Mouse (Mus musculus): ENCODE results near the gene Slc37a4. TPM values are rescaled to one million over a fixed set of nuclear protein-coding genes. Genes with fewer than 3 reads are reported as not detected.

Slc37a4 gene
- 40.0 and 85.7 TPM in 2 replicates for polyA plus RNA-seq (2012; rRNA removed; ENCODE audit: low replicate concordance)

GRCm38 (mm10) chr9:44396684-44397411 lies at the start of gene Slc37a4:
Gene Slc37a4 (plus strand): TSS chr9:44396852.

DNA sequence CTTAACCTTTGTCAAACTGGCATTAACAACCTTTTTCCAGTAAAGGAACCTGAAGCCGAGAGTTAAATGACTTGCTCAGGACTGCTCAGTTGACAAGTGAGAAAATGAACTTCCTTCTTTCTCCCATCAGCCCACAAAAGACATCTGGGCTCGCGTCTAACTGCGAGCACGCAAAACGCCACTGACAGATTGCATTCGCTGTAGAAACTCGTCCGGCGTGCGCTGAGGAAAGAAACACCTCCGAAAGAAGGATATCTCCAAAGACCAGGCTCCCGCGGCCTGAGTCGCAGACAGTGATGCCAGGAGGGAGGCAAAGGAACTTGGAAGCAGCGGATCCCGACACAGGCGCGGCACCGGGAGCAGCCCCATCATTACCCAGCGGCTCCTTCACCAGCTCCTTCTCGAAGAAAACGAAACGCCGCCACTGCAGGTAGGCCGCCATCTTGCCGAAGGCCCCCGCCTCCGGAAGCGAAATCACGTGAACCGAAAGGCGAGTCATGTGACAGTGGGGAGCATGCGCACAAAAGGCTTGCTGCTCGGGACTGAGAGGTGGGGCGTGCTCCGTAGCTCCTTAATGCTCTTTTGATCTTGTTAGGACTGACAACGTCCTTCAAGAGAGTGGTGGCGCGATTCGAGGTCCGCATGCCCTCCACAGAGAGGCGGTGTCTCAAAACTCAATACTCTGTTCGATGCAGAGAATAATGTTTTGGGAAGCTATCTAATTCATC lies 35.3 kb upstream of the Slc37a4 start, which contains the start of gene Vps11:
Gene Vps11, minus strand, starts transcription at position 481 of the 728 bp plus-strand sequence.

GRCm38 (mm10) chr9:44379054-44379834 lies 17.4 kb upstream of the Slc37a4 start, which contains the start of gene Hyou1:
Gene Hyou1 (plus strand): TSS chr9:44379490.

DNA sequence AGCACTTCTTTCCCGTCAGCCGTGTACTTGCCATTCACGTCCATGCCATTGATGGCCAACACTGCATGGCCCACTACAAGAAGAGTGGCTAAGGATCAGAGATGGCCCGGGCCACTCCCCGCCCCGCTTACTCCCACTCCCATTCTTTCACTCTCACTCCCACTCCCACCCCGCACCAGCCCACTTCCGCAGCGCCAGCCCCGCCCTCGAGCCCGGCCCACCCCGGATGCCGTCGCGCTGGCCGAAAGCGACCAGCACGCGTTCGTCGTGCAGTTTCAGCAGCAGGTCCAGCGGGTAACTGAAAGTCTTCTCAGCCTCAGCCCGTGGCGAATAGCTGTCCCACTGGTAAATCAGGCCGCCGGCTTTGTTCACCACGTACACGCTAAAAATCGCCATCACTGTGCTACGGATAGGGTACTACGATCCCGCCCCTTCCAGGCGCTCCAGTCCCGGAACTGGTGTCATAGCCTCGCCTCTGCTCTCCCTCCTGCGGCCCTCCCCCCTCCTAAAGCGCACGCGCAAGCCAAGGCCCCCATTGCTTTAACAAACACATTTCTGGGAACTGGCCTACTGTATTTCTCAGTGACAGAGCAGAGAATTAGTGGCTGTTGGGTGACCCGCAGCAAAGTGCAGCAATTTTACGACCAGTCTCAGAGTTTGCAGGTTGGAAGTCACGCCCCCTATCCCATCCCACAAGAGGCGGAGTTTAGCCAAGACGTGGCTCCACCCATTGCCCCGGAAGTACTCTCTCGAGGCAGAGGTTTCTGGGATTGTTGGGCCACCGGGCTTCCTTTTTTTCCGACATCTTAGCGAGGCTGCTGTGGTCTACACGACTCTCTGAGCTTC lies 10.5 kb downstream of the Slc37a4 start, which contains the start of the genes Rps25 and Trappc4:
Gene Rps25, plus strand, starts transcription at position 234 of the 846 bp plus-strand sequence.
Gene Trappc4, minus strand, starts transcription at position 695 of the 846 bp plus-strand sequence.

GRCm38 (mm10) chr9:44418519-44419385 lies 22.1 kb downstream of the Slc37a4 start, which contains the start of gene Ccdc84:
Gene Ccdc84 (minus strand): TSS chr9:44418569.

GRCm38 (mm10) chr9:44440961-44441360 lies 44.3 kb downstream of the Slc37a4 start, which contains the start of gene Foxr1:
Gene Foxr1 (minus strand): TSS chr9:44441136.

Other genes starting within 250 kb of the Slc37a4 start
- 3.6 and 3.9 TPM in 2 replicates for gene Cbl, start 162.8 kb upstream of the Slc37a4 start, polyA plus RNA-seq (2012; rRNA removed; ENCODE audit: low replicate concordance)
- gene Ccdc153, start 156.2 kb upstream of the Slc37a4 start, polyA plus RNA-seq (2012; rRNA removed; ENCODE audit: low replicate concordance) = not detected in 2 replicates
- 10.0 and 25.1 TPM in 2 replicates for gene Pdzd3, start 145.4 kb upstream of the Slc37a4 start, polyA plus RNA-seq (2012; rRNA removed; ENCODE audit: low replicate concordance)
- gene Nlrx1, start 128.3 kb upstream of the Slc37a4 start, polyA plus RNA-seq (2012; rRNA removed; ENCODE audit: low replicate concordance) = 4.2 and 5.8 TPM in 2 replicates
- 1.6 and 1.7 TPM in 2 replicates for gene Abcg4, start 108.2 kb upstream of the Slc37a4 start, polyA plus RNA-seq (2012; rRNA removed; ENCODE audit: low replicate concordance)
- gene Hinfp, start 91.2 kb upstream of the Slc37a4 start, polyA plus RNA-seq (2012; rRNA removed; ENCODE audit: low replicate concordance) = 14.2 and 16.9 TPM in 2 replicates
- 158 and 249 TPM in 2 replicates for gene C2cd2l, start 76.6 kb upstream of the Slc37a4 start, polyA plus RNA-seq (2012; rRNA removed; ENCODE audit: low replicate concordance)
- gene Dpagt1, start 70.8 kb upstream of the Slc37a4 start, polyA plus RNA-seq (2012; rRNA removed; ENCODE audit: low replicate concordance) = 40.0 and 42.8 TPM in 2 replicates
- gene H2afx, start 62.2 kb upstream of the Slc37a4 start, polyA plus RNA-seq (2012; rRNA removed; ENCODE audit: low replicate concordance) = 134 and 260 TPM in 2 replicates
- gene Hmbs, start 52.6 kb upstream of the Slc37a4 start, polyA plus RNA-seq (2012; rRNA removed; ENCODE audit: low replicate concordance) = 35.1 and 44.5 TPM in 2 replicates
- gene Vps11, start 35.2 kb upstream of the Slc37a4 start, polyA plus RNA-seq (2012; rRNA removed; ENCODE audit: low replicate concordance) = 13.9 and 17.1 TPM in 2 replicates
- gene Hyou1, start 17.4 kb upstream of the Slc37a4 start, polyA plus RNA-seq (2012; rRNA removed; ENCODE audit: low replicate concordance) = 42.8 and 52.8 TPM in 2 replicates
- 30.8 and 41.9 TPM in 2 replicates for gene Rps25, start 10.3 kb downstream of the Slc37a4 start, polyA plus RNA-seq (2012; rRNA removed; ENCODE audit: low replicate concordance)
- 25.1 and 36.3 TPM in 2 replicates for gene Trappc4, start 10.7 kb downstream of the Slc37a4 start, polyA plus RNA-seq (2012; rRNA removed; ENCODE audit: low replicate concordance)
- 15.0 and 16.9 TPM in 2 replicates for gene Ccdc84, start 21.7 kb downstream of the Slc37a4 start, polyA plus RNA-seq (2012; rRNA removed; ENCODE audit: low replicate concordance)
- not detected in 2 replicates for gene Foxr1, start 44.3 kb downstream of the Slc37a4 start, polyA plus RNA-seq (2012; rRNA removed; ENCODE audit: low replicate concordance)
- 0.22 and 0.28 TPM in 2 replicates for gene Upk2, start 58.1 kb downstream of the Slc37a4 start, polyA plus RNA-seq (2012; rRNA removed; ENCODE audit: low replicate concordance)
- 29.3 and 33.5 TPM in 2 replicates for gene Bcl9l, start 86.0 kb downstream of the Slc37a4 start, polyA plus RNA-seq (2012; rRNA removed; ENCODE audit: low replicate concordance)
- gene Cxcr5, start 165.0 kb downstream of the Slc37a4 start, polyA plus RNA-seq (2012; rRNA removed; ENCODE audit: low replicate concordance) = 0.46 and 1.6 TPM in 2 replicates
- gene Ddx6, start 208.0 kb downstream of the Slc37a4 start, polyA plus RNA-seq (2012; rRNA removed; ENCODE audit: low replicate concordance) = 3.0 and 3.7 TPM in 2 replicates

All from duodenum, adult 2 months (tissue).